Mouse (Mus musculus) megakaryocyte, embryonic 14.5 days (primary cell): ENCODE data around the gene Mtx3.

Source experiments
- FLI1 ChIP-seq: IDR thresholded peaks from 2 replicates; pipeline ENCODE4 v1.6.1; 2012; ENCODE audit warnings: low read length, inconsistent platforms, mixed read lengths
- GATA1 ChIP-seq: IDR thresholded peaks from 3 replicates; pipeline ENCODE4 v1.6.1; 2012; ENCODE audit warnings: mixed read lengths, low read length, inconsistent platforms, borderline replicate concordance

- no peak for TF ChIP-seq FLI1
- TF ChIP-seq GATA1: no peak
Measured at GRCm38 (mm10) chr13:92844586-92845221, at the start of gene Mtx3.
